Mouse (Mus musculus): ENCODE measurements around the gene Efcab2.
A peak's percentile ranks its signal among the peaks of the same experiment; 100 is the strongest.
"Not testable (repeated sequence)": the region's sequence is repeated elsewhere in the genome, so short reads cannot be mapped to it uniquely, and the experiment has no call there.

Gene Efcab2

GRCm38 (mm10) chr1:178405445-178405911 is 407 bp upstream of the Efcab2 start:
- peak; percentile 82 for DNase-seq

GRCm38 (mm10) chr1:178406765-178407645 is 1.1 kb downstream of the Efcab2 start:
- DNase-seq, result peak; percentile 18

- DNase-seq, result no peak
Observed at GRCm38 (mm10) chr1:178407651-178408050, 1.8 kb downstream of the Efcab2 start.

- no peak for DNase-seq
Observed at GRCm38 (mm10) chr1:178408901-178409361, 3.0 kb downstream of the Efcab2 start.

- DNase-seq, result not testable (repeated sequence)
Observed at GRCm38 (mm10) chr1:178413367-178413766, 7.5 kb downstream of the Efcab2 start.

- DNase-seq, result no peak
Observed at GRCm38 (mm10) chr1:178419608-178420007, 13.7 kb downstream of the Efcab2 start.

- no peak for DNase-seq
Observed at GRCm38 (mm10) chr1:178423662-178424061, 17.8 kb downstream of the Efcab2 start.

GRCm38 (mm10) chr1:178431619-178432444 is 25.9 kb downstream of the Efcab2 start:
- DNase-seq, result no peak

GRCm38 (mm10) chr1:178433619-178434018 is 27.7 kb downstream of the Efcab2 start:
- no peak for DNase-seq

- no peak for DNase-seq
Observed at GRCm38 (mm10) chr1:178444407-178444806, 38.5 kb downstream of the Efcab2 start.

- no peak for DNase-seq
Observed at GRCm38 (mm10) chr1:178447036-178447435, 41.2 kb downstream of the Efcab2 start.

- DNase-seq, result no peak
Observed at GRCm38 (mm10) chr1:178448271-178448744, 42.4 kb downstream of the Efcab2 start.

- peak; percentile 84 for DNase-seq
Observed at GRCm38 (mm10) chr1:178449172-178449571, 43.3 kb downstream of the Efcab2 start.

GRCm38 (mm10) chr1:178449933-178450332 is 44.0 kb downstream of the Efcab2 start:
- DNase-seq, result no peak

GRCm38 (mm10) chr1:178454125-178454524 is 48.2 kb downstream of the Efcab2 start:
- no peak for DNase-seq

GRCm38 (mm10) chr1:178455120-178455519 is 49.2 kb downstream of the Efcab2 start:
- no peak for DNase-seq

- no peak for DNase-seq
Observed at GRCm38 (mm10) chr1:178458029-178458428, 52.1 kb downstream of the Efcab2 start.

- peak; percentile 86 for DNase-seq
Observed at GRCm38 (mm10) chr1:178463712-178464111, 57.8 kb downstream of the Efcab2 start.

GRCm38 (mm10) chr1:178464140-178464539 is 58.3 kb downstream of the Efcab2 start:
- no peak for DNase-seq

- no peak for DNase-seq
Observed at GRCm38 (mm10) chr1:178467594-178467993, 61.7 kb downstream of the Efcab2 start.

GRCm38 (mm10) chr1:178468280-178468679 is 62.4 kb downstream of the Efcab2 start:
- no peak for DNase-seq

GRCm38 (mm10) chr1:178483854-178484253 is 78.0 kb downstream of the Efcab2 start:
- no peak for DNase-seq

GRCm38 (mm10) chr1:178485138-178485867 is 79.4 kb downstream of the Efcab2 start:
- no peak for DNase-seq
